Mouse (Mus musculus): Measurements from ENCODE around the gene Cxcl16.

DNA sequence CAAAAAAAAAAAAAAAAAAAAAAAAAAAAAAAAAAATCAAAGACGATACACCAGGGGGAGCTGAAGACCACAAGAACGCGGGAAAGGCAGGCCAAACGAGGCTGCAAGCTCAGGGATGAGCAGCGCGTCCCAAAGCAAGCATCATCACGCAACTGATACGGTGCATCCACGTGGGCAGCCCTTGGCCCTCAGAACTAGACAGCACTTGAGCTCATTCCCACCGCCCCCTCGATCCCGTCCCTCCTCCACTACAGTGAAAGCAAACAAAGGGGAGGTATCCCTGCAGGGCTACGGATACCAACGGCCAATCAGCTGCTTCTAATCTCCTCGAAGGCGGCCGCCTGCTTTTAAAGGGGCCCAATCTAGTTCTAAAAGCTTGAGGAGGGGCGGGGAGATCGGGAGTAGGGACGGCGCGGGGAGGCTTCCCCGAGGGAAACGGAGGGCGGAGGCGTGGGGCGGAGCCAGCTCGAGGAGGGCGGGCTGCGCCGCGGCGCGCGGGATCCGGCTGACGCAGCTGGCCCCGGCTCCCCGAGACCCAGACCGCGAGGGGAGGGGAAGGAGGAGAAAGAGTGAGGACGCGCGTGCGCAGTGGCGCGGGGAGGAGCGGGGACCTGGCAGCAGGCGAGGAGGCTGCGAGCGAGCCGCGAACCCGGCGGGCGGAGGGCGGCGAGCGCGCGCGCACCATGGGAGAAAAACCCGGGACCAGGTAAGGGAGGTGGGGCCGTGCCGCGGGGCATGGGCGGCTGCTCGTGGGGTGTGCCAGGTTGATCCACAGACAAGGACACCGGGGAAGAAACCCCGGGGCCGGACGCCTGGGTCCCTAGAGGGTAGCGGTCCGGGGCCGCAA lies 27.5 kb downstream of the Cxcl16 start, which contains the start of gene Arrb2:
- peak; percentile 75 for TF ChIP-seq CTCF (conservative IDR thresholded peaks at IDR 0.05; ENCODE audit: insufficient read depth, insufficient read length, low read depth, low read length)
- TF ChIP-seq POLR2A (IDR thresholded peaks at IDR 0.05; ENCODE audit: low read depth, low read length): no peak
